Mouse (Mus musculus) thymus, postnatal 36 days (tissue): ENCODE measurements around the gene Eps15l1.

ENCODE experiments used
- DNase-seq, 2 experiments: peaks; one replicate each; pipeline ENCODE4 v3.0.0; 2022; ENCODE audit warnings: mixed read lengths in 2 of 2

Eps15l1 gene

DNA sequence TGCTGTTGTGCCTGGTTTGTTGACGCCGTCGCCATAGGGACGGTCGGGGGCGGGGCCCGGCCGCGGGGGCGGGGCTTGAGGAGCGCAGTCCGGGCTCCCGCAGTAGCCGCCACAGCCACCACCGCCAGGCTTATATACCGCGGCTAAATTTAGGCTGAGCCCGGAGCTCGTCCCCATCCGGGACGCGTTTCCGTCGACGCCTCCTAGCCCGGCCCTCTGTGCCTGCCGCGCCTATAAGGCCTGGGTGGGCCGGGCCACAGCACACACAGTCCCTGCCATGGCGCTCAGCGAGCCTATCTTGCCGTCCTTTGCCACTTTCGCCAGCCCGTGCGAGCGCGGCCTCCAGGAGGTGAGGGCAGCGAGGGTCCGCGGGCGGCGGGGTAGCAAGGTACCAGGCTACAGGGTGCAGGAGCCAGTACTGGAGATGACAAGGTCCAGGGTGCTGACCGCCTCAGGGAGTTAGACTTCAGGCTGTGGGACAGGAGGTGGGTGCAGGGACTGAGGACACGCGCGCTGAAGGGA lies 102.4 kb downstream of the Eps15l1 start, which contains the start of gene Klf2:
Klf2 (plus strand) TSS at position 233 of the 522 bp plus-strand sequence.
- DNase-seq: peak; percentile 90 to 93

DNA sequence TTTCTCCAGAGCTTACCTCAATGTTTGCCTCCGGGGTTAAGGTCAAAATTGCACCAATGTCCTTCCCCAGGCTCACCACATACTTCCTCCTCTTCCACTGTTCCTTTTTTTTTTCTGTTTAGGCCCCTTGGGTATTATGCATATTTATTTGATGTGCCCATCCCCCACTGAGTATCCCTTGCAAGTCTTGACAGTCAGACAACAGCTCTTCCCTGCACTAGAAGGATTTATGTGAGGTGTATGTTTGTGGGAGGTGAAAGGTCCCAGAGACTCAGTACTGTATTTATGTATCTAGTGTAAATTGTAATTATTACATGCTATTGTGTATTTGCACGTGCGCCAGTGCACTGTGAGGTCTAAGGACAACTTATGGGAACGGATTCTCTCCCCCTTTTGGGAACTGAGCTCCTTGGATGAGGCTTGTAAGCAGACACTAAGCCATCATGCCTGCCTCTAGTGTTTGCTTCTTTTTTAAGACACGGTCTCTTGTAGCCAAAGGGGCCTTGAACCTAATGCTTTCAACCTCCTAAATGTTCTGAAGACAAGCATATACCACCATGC lies 103.4 kb downstream of the Eps15l1 start:
- no peak for DNase-seq

DNA sequence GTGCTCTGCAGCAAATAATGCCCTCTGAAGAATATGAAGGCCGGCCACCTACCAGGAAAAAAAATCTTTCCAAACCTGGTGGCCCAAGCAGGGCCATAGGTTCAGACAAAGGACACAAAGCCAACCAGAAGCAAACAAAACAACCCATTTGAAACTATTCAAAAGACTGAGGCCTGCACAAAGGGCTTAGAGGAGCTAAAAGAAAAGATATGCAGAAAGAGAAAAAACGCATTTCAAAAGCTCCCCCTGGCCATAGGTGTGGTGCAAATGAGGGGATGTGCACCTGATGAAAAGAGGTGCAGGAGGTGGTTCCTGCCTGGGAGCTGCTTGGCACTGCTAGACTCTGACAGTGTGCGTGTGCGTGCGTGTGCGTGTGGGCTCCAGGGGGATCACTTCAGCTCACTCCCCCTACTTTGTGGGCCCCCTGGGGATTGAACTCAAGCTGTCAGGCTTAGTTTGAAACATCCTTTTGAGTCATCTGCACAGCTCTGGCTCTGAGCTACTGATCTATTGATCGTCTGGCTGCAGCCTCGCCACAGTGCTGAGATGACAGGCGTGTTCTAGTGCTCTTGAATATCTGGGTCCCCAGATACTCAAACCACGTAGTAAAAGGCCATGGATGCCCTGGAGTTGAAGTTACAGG lies 105.1 kb downstream of the Eps15l1 start:
- no peak for DNase-seq

DNA sequence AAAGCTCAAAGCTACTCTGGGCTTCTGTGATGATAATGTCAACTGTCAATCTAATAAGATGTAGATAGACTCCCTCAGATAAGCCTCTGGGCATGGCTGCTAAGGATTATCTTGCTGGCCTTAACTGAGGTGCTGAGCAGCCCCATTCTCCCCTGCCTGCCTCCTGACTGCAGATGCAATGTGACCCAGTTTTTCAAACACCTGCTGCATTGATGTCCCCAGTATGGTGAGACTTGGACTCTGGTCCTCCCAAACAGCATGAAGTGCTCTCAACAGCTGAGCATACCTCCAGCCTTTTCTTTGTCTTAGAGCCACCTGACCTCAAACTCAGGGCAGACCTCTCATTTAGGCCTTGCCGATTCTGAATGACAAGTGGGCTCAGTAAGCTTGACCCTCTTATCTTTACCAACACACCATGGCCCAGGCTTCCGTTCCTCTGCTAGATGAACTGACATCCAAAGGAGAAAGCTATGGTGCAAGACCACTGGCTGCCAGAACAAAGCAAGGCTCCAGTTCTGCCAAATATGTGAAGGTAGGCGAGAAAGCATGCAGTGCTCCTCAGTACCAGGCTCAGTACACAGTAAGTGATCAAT lies 108.2 kb downstream of the Eps15l1 start:
- peak; percentile 50 to 69 for DNase-seq

DNA sequence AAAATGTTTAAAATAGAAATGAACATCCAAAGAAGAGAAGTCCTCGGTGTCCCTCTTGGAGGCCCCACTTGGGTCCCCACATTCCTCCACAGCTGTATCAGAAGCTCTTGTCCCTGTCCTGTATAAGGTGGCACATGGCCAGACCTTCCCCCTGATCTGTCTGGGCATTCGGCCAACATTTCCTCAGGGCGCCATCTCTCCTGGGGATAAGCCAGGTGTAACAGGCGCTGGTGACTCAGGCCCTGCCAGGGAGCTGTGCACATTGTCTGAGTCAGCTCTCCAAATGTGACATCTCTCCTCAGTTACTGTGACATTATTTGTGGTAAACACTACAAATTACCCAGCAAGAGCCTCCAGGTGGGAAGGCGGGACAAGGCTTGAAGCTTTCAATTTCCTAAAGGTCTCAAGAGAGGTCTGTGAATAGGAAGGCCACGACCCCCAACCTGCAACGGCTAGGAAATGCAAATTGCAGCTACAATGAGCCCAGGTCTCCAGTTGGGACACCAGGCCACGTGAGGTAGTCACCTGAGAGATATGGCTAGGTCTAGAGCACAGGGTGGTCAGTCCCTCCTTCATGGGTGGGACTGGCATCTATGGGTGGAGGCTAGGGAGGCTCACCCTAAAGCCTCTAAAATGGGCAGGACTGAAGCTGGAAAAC lies 110.3 kb downstream of the Eps15l1 start:
- DNase-seq: peak in 1 of 2 experiments; percentile 37

DNA sequence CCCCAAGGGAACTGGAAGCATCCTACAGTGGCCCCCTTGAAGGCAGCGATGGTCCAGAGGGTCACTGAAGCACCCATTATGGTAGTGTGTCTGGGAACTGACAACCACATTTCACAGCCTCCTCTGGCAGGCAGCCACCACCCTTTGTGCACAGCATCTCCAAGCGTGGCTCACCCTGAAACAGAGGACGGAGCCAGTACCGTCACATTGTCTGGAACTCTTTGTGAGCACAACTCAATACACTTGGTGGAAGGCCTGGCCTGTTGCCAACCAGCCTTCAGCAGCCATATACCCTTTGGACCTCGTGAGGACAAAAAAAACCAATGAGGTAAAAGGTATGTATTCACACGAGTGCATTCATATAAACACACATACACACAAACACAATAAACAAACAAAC lies 113.0 kb downstream of the Eps15l1 start:
- no peak for DNase-seq

DNA sequence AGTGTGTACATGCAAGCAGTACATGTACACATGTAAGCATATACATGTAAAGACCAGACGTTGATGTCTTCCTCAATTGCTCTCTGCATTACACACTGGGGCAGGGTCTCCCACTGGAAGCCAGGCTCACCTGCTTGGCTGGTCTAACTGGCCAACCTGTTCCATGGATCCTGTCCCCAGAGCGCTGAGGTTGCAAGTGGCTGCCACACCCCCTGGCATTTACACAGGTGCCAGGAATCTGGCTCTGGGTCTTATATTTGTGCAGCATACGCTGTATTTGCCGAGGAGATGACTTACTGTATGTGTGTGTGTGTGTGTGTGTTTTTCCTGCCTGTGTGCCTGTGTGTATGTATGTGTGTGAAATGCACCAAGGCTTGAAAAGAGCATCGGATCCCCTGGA lies 114.3 kb downstream of the Eps15l1 start:
- DNase-seq: no peak

DNA sequence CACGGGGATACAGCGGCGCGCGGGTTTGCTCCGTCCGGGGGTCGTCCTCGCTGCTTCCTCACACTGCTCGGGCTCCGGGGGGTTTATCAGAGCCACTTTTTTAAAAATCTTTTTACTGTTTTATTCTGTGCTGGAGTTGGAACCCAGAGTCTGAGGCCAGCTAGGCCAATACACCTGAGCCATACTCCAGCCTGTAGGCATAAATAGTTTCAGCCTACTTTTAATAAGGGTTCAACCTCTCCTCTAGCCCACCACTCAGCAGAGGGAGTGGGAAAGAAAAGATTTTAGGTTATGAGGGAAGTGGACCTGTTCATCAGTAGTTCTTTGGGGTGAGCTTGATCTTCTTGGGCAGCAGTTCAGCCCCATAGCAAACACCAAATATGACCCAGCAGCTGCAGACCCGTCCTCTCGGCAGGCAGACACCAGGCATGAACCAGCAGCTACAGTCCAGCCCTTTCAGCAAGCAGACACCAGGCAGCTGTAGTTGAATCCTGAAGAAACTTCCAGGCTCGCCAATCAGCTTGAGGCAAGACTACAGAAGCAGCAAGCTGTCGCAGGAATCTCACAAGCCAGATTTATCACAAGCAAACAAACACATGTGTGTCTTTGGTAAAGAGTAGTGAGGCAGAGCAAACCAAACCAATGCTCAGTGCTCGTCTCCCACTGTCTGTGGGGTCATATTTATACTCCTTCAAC lies 115.9 kb downstream of the Eps15l1 start, which contains the start of gene Gm10282:
Gm10282 (minus strand) TSS at position 51 of the 696 bp plus-strand sequence.
- no peak for DNase-seq

DNA sequence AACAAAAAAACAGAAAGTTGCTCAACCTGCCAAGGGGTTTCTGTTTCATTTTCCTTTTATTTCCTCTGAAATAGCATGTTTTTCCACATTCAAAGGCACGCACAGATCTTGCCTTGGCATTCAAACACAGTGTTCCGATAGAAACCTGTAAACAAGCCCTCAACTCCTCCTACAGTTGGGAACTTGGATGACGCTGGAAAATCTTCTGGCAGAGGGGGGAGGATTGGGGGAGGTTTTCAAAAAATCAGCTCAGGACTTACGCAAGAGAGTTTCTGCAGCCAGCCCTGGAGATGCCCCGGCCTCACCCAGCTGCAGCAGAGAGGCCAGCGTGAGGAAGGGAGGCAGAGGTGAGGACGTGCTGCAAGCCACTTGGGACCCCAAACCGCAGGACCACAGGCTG lies 117.6 kb downstream of the Eps15l1 start:
- DNase-seq: peak in 1 of 2 experiments; percentile 36

DNA sequence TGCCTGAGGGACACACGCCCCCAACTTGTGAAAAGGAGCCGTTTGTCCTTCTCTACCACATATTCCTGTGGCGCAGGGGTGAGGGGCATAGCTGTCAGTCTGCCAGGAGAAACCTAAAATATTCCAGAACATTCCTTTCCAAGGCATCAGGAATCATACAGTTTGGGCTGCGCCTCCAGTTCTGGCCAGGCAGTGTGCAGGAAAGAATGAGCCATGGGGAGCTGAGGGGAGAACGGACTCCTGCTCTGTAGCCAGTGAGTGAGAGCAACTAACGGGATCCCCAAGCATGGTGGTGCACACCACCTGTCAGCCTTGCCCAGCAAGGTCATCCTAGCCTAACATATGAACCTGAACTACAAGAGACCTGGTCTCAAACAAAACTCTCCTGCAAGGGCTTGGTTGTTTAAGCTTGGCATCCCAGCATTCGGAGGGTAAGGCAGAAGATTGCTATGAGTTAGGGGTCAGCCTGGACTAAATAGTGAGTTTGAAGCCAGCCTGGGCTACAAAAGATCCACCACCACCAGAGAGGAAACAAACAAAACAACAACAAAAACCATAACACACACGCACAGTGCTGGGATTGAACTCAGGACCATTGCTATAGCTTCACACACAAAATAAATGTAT lies 118.2 kb downstream of the Eps15l1 start:
- no peak for DNase-seq

DNA sequence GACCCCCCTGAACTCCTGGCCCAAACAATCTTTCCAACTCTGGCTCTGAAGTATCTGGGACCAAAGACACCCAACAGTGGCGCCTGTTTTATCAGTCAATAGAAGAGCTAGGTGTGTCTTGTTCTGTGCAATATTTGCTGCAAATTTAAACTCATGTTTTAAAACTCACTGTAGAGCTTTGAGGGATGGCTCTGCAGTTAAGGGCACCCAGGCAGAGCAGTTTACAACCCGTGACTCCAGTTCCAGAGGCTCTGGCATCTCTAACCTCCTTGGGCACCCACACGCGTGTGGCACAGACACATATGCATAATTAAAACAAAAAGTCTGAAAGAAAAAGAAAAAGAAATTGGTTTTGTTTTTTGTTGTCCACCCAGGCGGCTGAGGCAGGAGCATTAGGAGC lies 119.8 kb downstream of the Eps15l1 start:
- DNase-seq: no peak

DNA sequence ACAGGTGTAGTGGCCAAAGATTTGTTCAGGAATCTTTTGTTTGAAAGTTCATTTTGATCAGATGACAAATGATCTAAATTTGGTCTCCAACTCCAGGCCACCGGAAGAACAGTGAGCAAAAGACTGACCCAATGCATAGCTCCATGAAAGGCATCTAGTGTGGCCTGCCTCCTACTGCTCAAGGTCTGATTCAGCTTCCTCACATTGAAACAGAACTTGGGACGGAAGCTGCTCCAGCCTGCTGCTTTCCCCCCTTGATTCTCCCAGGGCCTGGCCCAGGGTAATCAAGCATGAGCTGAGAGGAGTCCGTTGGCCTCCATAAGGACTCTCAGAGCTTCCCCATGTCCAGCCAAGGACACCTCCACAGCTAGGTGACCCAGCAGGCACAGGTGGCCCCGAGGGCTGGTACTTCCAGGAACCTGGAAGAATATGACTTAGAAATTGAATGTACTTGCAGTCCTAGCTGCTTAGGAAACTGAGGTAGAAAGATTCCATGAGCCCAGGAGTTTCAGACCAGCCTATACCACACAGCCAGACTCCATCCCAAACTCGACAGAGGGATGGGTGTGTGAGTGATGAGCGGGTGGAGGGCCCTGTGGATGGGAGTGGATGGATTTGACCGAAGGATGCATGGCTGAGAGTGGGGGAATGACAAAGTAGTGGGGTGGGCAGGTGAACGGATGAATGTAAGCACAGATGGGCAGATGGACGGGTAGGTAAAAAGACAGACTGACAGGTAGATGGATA lies 120.4 kb downstream of the Eps15l1 start:
- no peak for DNase-seq

DNA sequence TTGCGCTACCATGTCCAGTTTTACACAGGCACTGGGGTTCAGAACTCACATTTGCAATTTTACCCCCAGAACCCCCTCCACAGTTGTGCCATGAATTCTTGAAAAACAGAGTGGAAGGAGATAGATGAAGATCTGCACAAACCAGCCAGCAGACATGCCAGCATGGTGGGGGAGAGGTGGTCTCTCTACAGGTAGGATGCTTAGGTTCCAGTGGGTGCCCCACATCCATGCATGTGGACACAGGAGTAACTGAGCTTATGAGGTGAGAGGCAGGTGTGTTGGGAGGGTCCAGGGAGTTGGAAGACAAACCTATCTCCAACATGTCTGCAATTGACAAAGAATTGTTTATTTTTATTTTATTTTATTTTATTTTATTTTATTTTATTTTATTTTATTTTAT lies 122.3 kb downstream of the Eps15l1 start:
- DNase-seq: no peak

DNA sequence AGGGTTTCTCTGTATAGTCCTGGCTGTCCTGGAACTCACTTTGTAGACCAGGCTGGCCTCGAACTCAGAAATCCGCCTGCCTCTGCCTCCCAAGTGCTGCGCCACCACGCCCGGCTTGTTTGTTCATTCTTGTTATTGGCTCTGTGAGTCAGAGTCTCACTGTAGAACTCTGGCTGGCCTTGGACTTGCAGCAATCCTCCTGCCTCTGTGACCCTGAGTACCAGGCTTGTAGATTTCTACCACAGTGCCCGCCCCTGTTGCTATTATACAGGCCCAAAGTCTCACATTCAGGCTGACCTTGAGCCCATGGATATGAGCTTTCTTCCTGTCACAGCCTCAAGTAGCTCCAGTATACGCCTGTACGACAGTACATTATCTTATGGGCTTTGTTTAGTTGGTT lies 124.7 kb downstream of the Eps15l1 start:
- DNase-seq: no peak

DNA sequence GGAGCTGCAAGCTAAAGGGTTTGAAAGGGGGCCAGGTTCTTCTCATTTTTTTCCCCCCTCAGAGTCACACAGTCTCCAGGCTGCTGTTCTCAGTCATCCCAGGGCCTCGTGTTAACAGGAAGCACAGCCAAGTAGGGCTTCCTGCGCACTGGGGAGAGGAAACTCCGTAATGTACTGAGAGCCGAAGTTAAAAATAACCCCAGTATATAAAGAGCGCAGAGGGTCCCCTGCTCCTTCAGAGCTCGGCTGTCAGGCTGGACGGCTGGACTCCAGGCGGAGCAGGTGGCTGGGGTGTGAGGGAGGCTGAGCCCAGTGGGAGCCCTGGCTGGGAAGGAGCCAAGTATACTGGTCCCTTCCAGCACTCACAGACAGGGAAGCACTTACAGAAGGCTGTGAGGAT lies 125.6 kb downstream of the Eps15l1 start:
- peak; percentile 46 to 58 for DNase-seq

DNA sequence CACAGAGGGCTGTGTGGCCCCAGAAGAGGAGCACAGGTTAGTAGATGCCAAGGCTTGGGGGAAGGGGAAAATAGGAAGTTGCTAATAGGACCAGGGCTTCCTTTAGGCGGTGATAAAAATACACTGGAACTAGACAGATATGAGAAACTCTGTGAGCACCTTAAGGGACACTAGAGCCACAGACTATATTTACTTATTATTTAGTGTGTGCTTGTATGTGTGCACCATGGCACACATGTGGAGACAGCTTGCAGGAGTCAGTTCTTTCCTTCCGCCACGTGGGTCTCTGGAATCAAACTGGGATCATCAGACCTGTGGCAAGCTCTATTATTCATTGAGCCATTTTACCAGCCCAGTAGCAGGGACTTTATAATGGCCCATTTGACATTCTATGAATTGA lies 126.1 kb downstream of the Eps15l1 start:
- DNase-seq: no peak

DNA sequence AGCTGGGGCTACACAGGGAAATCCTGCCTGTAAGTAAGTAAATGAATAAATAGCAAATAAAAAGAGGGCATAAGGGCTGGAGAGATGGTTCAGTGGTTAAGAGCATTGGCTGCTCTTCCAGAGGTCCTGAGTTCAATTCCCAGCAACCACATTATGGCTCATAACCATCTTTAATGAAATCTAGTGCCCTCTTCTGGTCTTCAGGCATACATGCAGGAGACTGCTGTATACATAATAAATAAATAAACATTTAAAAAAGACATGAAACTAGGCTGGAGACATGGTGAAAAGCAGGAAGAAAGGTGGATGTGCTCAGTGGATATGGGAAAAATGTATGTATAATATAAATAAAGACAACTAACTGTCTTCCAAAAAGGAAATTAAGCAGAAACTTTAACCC lies 128.0 kb downstream of the Eps15l1 start:
- no peak for DNase-seq

DNA sequence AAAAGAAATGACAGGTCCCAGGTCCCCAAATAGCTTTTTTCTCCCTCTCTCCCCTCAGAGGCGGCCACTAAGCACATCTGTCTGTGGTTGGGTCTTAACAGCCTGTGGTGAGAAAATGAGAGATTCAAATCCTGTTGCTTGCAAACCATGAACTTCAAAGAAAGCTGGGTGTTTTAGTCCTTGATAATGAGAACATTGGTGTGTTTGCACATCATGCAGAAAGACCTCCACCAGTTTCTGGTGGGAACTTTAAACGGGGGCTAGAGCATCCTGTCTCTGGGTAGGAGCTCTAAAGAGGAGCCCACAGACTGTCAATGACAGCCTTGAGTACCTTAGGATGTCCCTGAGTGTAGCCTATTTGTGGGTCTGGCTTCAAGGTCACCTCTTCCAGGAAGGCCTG lies 130.2 kb downstream of the Eps15l1 start:
- no peak for DNase-seq
